Mouse (Mus musculus): ENCODE measurements around the gene Ttc30a2.
"Not testable (repeated sequence)": the region's sequence is repeated elsewhere in the genome, so short reads cannot be mapped to it uniquely, and the experiment has no call there.

The Ttc30a2 gene

DNA sequence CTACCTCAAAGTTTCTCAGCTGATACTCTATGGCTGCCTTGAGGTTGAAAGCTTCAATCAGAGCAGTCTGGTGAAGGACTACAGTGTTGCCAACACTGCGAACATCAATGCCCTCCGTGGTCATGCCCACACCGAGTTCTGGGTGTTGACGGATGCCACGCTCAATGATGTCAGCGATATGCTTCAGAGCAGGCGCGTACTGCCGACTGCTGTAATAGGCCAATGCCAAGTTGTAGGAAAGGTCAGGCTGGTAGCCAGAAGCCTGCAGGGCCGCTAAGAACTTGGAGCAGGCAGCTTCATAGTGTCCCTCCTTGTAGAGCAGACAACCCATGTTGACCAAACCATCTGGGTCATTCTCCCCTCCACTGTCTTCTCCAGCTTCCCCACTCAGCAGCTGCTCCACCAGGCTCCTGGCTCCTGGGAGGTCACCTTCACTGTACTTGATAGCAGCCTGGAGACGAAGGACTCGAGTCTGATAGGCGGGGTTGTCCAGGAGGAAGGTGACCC is 3.0 kb upstream of the Ttc30a2 start:
- DNase-seq (ENCODE audit: low spot score) = not testable (repeated sequence)

DNA sequence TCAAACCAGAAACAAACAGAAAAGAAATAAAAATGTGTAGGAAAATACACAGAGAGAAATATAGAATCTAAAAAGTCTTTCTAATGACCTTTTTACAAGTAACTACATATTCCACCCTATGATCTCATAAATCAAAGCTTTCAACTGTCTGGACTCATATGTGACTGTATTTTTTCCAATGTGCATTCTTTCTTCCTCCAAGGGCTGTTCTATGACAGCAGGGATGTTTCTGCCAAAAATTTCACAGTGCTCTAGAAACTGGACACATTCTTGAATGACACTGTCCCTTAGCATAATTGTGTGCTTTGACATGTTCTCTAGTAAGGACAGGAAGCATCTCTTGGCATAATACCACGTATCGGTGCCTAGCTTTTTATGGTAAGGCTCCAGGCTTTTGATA is 1.9 kb downstream of the Ttc30a2 start:
- not testable (repeated sequence) for DNase-seq (ENCODE audit: low spot score)

DNA sequence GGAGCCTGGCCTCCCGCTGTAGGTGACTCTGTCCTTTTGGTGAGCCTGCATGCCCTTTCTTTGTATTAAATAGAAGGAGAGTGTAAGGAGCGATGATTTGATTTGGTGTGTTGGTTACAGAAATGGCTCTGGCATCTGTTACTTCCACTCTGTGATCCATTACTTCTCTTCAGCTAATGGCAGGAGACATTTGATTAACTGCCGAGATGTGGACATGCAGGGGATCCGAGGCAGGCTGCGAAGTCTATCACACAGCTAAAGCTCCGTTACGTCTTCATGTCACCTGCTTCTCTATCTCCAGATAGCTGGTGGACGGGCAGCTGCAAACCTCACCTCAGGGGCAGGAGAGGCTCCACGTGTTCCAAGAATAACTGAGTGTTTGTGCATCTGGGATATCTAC is 3.8 kb downstream of the Ttc30a2 start:
- DNase-seq (ENCODE audit: low spot score) = no peak

DNA sequence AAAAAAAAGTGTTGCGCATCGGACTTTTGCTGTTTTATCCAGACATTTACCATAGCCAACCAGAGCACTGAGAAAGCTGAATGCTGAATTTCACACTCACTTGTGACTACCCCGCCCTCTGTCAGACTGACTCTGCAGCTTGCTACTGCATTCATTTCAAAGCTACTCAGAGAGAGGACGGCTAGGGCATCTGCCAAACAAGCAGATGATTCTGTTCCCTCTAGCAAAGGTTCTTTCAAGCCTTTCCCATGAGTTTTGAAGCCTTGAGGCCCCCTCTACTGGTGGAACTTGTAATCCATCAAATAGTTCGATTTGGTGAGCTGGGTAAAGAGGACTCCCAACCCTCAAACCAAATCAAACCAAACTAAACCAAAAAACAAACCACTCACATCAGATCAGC is 13.0 kb downstream of the Ttc30a2 start:
- DNase-seq (ENCODE audit: low spot score) = peak; percentile 64

DNA sequence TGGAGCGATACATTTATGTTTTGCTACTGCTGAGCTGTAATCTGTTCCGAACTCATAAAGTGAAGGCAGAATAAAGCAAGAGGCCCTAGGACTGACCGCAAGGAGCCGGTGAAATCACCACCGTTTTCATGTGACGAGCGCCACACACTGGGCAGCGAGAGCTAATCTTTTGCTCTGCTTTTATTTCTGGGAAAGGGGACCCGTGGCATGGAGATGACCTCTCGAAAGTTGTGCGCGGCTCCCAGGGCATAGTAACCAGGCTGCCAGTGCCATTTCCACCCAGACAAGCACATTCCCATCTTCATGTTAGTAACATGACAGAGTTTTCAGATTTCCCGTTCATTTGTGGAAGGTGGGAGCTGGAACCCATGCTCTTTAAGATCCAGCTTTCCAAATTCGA is 13.5 kb downstream of the Ttc30a2 start:
- DNase-seq (ENCODE audit: low spot score) = no peak

DNA sequence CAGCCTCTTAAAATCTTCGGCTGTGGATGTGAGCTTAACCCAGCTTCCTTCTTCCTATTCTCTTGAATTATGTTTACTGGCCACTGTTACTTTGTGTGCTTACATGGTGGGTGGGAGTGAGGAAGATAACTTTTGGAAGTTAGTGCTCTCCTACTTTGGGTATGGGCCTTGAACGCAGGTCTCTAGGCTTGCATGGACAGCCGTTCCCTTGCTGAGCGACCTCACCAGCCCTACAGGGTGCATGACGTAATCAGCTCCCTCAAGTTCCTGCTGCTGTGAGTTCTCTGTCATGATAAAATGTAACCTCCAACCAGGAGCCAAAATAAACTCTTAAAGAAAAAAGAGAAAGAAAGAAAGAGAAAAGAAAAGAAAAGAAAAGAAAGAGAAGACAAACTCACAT is 13.9 kb downstream of the Ttc30a2 start:
- DNase-seq (ENCODE audit: low spot score) = no peak

DNA sequence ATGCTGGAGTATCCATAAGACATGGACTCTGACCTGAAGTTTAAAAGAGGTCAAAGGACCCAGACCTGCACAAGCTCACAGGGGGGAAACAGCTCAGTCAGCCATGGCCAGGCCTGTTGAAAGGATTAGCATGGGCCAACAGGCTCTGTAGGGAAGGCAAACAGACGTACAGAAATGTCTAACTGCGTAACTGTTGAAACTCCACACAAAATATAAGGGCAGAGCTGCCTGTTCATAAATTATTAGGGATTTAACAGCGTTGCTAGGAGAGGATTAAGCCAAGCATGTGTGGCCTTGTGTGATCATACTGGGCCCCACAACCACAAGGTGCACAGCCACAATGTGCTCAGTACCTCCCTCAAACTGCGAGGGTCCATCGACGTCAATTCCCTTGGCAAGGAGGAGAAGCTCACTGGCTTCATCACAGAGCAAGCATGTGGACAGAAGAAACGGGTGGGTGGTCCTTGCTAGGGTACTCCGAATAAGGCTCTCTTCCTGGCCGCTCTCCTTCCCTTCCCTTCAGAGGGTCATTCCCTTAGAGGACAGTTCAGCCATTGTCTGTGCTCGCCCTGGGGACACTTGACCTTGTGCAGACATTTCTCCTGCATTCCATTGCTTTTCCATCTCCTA is 14.6 kb downstream of the Ttc30a2 start:
- DNase-seq (ENCODE audit: low spot score) = no peak

DNA sequence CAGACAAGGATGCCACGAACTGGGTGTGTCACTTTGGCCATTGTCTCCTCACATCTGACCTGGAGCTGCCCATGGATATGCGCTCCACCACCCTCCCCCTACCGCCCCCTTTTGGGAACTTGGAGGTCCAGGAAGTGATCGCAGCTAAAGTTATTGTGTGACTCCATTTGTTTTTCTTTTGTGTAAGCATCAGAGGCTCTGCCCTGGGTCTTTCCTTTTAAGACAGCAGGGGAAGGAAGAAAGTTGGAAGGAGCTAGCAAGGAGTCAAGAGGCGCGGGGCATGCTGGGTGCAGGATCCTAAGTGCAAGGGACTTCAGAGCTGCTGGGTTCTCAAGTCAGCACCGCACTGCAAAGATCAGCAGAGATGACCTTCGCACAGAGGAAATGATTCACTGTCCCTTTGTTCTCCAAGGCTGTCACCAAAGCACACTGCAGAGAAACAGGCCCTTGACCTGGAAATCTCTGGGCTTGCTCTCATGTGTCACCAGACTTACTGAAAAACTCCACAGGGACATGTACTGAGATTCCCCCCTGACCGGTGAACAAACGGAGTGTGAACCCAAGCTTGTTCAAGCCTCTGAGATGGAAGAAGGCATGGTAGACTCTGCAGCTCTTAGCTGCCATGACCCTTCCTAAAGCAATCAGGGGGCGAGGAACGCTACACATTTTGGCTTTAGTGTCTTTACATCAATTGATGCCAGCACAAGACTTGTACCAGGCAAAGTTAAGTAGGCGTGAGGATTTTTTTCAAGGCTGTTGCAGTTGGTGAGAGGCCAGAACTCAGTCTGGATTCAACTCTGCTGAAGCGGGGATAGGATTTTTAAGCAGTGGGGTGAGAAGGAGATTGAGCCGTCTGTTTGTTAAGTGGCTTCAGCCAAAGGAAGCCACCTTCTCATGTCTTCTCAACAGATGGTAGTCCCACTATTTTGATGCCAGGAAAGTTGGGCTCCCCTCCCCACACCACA is 17.3 kb downstream of the Ttc30a2 start:
- no peak for DNase-seq (ENCODE audit: low spot score)

DNA sequence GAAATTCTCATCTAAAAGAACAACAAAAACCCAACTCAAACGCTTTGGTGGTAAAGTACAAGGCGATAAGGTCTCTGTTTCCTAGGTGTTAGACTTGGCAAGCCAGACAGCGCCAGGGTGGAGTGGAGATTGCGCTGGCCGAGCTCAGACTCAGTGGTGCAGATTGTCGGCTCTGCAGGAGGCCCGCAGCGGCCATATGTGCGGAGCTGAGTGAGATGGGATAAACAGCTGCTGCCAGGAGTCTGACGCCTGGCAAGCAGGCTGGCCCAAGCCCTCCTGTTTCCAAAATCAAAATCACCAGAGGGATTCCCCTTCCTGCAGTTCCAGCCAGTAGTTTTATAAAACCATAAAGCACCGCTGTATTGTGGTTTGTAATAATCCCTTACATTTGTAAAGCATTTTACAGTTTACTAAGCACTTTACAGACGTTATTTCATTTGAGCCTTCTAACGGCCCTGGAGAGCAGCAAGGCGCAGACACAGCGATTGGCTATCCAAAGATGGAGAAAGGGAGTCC is 18.1 kb downstream of the Ttc30a2 start:
- no peak for DNase-seq (ENCODE audit: low spot score)

DNA sequence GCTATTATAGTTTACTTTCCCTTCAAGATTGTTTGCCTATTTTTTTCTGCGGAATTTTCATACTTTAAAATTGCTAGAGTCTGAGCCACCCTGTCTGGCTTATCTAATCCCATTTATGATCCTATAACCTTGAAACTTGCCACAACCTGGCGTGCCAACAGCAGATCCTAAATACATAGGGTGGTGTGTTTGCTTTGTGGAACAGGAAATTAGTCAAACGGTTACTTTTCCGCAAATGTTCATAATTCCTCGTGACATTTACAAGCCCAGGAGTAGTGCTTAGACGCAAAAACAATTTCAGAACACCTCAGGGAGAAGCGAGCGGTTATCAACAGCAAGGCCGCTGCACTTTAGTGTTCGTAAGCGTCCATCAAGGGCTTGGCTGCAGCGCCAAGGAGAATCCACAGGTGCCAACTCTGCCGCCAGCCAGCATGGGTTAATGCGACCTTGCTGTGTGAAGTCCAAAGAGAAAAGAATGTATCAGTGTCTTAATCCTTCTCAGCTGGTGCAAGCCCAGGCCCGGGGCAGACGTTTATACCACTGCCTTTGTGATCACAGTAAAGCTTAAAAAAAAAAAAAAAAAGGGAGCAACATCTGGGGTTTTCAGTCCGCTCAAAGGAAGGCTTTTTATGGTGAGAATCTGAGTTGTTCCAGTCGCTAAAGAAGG is 18.7 kb downstream of the Ttc30a2 start:
- no peak for DNase-seq (ENCODE audit: low spot score)

DNA sequence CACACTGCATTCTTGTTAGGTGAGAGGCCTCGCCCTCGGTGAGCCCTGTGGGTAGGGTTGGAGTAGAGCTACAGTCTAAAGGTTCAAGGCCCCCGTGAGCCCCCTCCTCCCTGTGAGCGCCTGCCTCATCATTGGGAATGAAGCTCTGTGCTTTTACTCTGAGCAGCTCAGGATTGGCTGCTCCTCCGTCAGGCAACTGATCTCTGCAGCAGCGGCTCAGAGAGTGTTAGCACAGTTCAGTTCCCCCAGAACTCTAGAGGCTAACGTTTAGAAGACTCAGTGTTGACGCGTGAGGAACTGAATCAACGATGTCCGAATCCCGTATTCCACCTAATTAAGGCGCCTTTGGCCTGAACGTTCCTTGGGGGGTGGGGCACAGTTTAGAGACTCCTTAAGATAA is 22.3 kb downstream of the Ttc30a2 start:
- no peak for DNase-seq (ENCODE audit: low spot score)

DNA sequence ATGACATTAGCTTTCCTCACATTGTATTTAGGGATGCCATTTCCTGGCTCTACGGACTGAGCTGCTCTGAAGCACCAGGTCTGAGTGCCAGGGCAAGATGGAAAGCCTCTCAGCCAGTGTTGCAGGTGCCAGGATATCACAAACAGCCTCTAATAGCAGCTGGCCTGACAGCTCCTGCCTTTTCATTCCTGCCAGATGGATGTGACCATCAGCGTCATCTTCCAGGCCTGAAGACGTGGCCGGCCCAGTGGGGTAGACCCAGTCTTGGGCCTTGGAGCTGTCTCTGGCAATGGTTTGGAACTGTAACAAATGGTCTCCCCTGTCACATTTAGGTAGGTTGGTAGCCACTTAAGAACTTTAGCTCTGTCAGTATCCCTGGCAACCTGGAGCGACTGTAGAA is 24.6 kb downstream of the Ttc30a2 start:
- no peak for DNase-seq (ENCODE audit: low spot score)

DNA sequence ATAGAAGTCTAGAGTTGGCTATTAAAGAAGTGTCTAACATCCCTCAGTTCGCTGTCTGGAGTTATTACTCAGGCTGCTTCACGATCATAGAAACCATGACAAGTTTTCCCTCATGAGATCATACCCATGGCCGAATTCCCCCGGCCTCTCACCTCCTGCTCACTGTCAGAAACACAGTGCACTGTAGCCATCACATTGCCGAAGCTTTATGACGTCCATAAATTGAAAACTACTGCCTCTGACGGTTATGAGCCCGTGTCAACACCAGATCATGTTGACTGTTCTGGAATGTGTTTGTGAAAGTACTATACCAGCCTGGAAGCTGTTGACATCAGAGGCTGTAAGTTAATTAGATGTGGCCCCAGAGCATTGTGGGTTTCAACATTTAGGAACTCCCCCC is 27.3 kb downstream of the Ttc30a2 start:
- no peak for DNase-seq (ENCODE audit: low spot score)

DNA sequence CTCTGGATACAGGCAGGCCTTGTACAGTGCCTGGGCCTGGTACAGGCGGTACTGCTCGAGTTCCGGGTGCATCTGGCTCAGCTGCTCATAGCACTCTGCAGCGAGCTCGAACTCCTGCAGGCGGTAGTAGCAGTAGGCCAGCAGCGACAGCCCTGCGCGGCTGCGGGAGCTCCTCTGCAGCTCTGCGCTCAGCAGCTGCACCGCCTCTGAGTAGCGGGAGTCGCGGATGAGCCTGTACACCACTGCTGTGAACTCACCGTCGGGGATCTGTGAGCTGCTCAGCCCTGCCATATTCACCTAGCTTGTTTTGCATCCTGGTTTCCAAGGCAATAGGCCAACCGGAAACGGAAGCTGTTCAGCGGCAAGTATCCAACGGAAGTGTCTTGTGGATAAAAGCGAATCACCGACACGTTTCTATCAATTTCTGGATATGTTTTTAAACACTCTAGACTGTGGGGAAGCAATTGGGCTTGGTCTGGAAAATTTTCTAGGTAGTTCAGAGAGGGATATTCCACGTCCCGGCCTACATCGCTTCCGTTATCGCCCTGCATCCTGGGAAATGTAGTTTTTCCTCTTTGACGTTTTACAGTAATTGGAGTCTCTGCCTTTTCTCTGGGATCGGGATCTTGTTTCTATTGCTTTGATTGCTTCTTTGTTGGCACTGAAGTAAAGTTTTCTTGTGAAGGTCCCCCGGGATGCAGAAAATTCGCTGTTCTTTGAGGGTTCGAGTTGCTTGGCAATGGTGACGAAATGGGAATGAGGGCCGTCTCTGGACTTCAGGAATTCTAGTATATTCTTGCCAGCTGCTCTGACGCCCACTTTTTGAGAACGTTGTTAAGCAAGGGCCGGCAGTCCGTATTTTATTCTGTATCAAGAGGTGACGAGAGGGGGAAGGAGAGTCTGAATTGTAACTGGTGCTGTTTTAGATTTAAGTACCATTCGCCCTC is 39.6 kb downstream of the Ttc30a2 start, which contains the start of gene Ttc30b:
Gene Ttc30b, minus strand, starts transcription at position 469 of the 947 bp plus-strand sequence.
- DNase-seq (ENCODE audit: low spot score) = peak; percentile 86

DNA sequence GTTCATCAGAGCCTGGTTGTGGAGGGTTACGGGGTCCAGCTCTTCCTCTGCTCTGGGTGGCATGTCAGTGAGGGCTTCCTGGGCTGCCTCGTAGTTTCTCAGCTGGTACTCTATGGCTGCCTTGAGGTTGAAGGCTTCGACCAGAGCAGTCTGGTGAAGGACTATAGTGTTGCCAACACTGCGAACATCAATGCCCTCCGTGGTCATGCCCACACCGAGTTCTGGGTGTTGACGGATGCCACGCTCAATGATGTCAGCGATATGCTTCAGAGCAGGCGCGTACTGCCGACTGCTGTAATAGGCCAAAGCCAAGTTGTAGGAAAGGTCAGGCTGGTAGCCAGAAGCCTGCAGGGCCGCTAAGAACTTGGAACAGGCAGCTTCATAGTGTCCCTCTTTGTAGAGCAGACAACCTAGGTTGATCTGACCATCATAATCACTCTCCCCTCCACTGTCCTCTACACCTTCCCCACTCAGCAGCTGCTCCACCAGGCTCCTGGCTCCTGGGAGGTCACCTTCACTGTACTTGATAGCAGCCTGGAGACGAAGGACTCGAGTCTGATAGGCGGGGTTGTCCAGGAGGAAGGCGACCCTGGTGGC is 40.4 kb downstream of the Ttc30a2 start:
- not testable (repeated sequence) for DNase-seq (ENCODE audit: low spot score)

DNA sequence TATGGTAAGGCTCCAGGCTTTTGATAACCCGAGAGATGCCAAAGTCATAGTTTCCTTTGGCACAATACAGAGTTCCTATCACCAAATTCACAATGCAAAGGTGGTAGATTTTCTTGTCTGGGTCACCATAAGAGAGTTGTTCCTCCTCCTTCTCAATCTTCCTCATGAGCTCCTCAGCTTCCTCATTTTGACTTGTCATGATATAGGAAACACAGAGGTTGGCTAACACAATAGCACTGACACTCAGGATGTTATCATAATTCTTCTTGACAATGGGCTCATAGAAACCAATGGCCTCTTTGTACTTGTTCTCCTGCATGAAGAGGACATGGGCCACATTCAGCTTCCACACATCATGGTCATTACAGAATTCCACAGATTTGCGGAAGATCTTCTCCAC is 41.3 kb downstream of the Ttc30a2 start:
- not testable (repeated sequence) for DNase-seq (ENCODE audit: low spot score)

DNA sequence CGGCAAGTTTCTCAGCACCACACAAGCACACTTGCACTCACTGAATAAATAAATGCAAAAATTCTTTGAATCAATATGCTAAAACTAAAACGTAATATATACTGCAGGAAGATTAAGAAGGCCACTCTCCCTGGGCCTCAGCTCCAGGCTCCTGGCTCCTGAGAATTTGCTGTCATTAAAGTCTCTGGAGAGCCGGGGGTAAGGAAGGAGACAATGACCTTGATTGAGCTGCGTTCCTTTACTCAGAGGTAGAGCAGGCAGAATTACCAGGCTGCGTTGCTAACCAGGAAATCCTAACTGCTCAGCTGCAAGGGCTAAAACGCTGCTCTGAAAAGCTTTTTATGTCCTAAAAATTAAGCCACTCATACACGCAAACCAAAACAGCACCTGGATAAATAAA is 44.4 kb downstream of the Ttc30a2 start:
- no peak for DNase-seq (ENCODE audit: low spot score)

DNA sequence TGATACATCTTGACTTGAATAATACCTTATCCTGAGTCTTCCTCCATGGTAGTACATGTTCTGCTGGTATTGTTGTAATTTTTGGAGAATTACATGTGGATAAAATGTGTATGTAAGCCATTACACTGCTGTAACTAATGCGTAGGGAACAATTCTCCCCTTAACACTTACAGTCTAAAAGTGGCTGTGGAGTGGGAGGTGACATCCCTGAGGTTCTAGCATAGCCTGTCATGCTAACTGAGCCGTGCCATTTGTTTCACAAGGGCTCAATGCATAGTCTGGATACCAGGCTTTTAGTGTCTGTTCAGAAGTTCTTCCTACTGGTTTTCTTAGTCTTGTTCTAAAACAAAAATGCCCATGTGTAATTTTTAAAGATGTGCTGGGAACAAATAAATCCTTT is 47.0 kb downstream of the Ttc30a2 start:
- no peak for DNase-seq (ENCODE audit: low spot score)

DNA sequence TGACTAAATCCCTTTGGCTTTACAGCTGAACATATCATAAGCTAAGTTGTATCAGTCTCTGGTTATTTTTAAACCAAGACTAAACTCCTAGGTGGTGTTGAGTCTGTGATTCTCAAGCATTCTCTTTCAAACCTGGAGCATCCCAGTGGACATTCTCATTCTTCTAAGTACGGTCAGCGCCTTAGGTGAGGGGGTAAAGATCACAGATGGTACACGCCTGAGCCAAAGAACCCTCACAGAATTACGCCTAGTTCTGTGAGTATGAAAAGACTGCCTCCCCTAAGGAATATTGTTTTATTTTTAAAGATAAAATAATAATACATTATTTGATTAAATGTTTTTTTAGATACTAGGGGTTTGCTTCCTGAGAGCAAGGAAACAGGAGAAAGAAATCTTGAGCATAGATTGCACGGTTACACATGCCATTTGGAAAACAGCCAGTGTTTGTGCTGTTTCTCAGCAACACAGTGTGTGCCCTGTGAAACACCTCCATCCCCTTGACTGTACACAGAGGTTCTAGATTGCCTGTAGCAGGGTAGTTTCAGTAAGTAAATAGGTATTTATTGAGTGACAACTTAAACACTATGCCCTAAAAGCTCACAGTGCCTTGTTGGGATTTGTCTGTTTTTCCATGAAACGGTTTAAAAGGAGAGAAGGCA is 48.1 kb downstream of the Ttc30a2 start:
- no peak for DNase-seq (ENCODE audit: low spot score)

DNA sequence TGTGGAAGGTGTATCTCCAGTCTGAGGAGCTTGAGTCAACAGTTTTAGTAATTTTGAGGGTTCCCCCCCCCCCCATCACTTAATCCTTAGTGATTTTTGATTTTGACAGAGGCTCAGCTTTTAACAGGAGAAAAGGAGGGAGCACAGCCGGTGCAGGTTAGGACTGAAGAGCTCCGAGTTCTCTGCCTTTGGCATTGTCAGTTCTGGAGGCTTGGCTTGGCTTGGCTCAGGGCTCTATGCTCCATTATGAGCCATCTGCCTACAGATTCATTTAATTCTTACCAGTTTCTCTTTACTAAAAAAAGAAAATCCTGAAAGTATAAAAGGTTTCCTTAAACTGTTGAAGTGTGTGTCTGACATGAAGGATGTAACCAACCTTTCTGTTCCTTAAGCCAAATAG is 48.8 kb downstream of the Ttc30a2 start:
- DNase-seq (ENCODE audit: low spot score) = no peak
